Mouse (Mus musculus) layer of hippocampus, adult 8-10 months (tissue): Measurements from ENCODE around the gene Sf3b4. TPM values are rescaled to one million over a fixed set of nuclear protein-coding genes. Genes with fewer than 3 reads are reported as not detected.
"Not testable (repeated sequence)": the region's sequence is repeated elsewhere in the genome, so short reads cannot be mapped to it uniquely, and the experiment has no call there.

Experiments
- DNase-seq, 2 experiments: peaks; one replicate each; pipeline ENCODE4 v3.0.0; 2022; ENCODE audit warnings: low spot score in 2 of 2
- total RNA-seq, 4 experiments: library from RNA; stranded (reverse); gene quantifications; 2 replicates each; pipeline ENCODE4 v1.2.4; 2022

The Sf3b4 gene
- total RNA-seq, 4 experiments from 2014 or later: 39.8 to 49.2 (median 45.5) TPM

- DNase-seq: no peak
These were observed 1.1 kb downstream of the Sf3b4 start for GRCm38 (mm10) chr3:96173185-96173584.

- not testable (repeated sequence) for DNase-seq
These were observed 1.9 kb downstream of the Sf3b4 start for GRCm38 (mm10) chr3:96174042-96174441.

GRCm38 (mm10) chr3:96175251-96175650, 3.1 kb downstream of the Sf3b4 start:
- no peak for DNase-seq

GRCm38 (mm10) chr3:96178427-96178826, 6.3 kb downstream of the Sf3b4 start:
- DNase-seq: no peak

- no peak for DNase-seq
These were observed 6.8 kb downstream of the Sf3b4 start for GRCm38 (mm10) chr3:96178902-96179301.

- no peak for DNase-seq
These were observed 7.4 kb downstream of the Sf3b4 start for GRCm38 (mm10) chr3:96179531-96179930.

GRCm38 (mm10) chr3:96180727-96181477, 8.8 kb downstream of the Sf3b4 start, which contains the start of gene Sv2a:
TSS of gene Sv2a (plus strand) at chr3:96181151.
- peak in 1 of 2 experiments; percentile 63 for DNase-seq

GRCm38 (mm10) chr3:96181510-96182381, 9.6 kb downstream of the Sf3b4 start:
- no peak for DNase-seq

- no peak for DNase-seq
These were observed 10.2 kb downstream of the Sf3b4 start for GRCm38 (mm10) chr3:96182382-96182776.

- no peak for DNase-seq
These were observed 20.8 kb downstream of the Sf3b4 start for GRCm38 (mm10) chr3:96192977-96193376.

GRCm38 (mm10) chr3:96194966-96195365, 22.8 kb downstream of the Sf3b4 start:
- no peak for DNase-seq

GRCm38 (mm10) chr3:96195616-96196313, 23.6 kb downstream of the Sf3b4 start:
- no peak for DNase-seq

- no peak for DNase-seq
These were observed 24.5 kb downstream of the Sf3b4 start for GRCm38 (mm10) chr3:96196437-96197128.

- DNase-seq: peak; percentile 91 to 95
These were observed 25.1 kb downstream of the Sf3b4 start for GRCm38 (mm10) chr3:96197129-96197749.

- no peak for DNase-seq
These were observed 26.0 kb downstream of the Sf3b4 start for GRCm38 (mm10) chr3:96198181-96198580.

- DNase-seq: not testable (repeated sequence)
These were observed 26.6 kb downstream of the Sf3b4 start for GRCm38 (mm10) chr3:96198601-96199251.

- no peak for DNase-seq
These were observed 27.6 kb downstream of the Sf3b4 start for GRCm38 (mm10) chr3:96199731-96200130.

GRCm38 (mm10) chr3:96207819-96208218, 35.7 kb downstream of the Sf3b4 start:
- DNase-seq: no peak

- DNase-seq: no peak
These were observed 37.1 kb downstream of the Sf3b4 start for GRCm38 (mm10) chr3:96209242-96209641.

GRCm38 (mm10) chr3:96219191-96219641, 47.1 kb downstream of the Sf3b4 start:
- DNase-seq: no peak
